Mouse (Mus musculus): Measurements from ENCODE around the gene Tomm70a.

GRCm38 (mm10) chr16:57092911-57093605 is 28.4 kb upstream of the Tomm70a start:
- TF ChIP-seq MAX (IDR thresholded peaks at IDR 0.05; ENCODE audit: low read depth) (no peak), POLR2A (IDR thresholded peaks at IDR 0.05; ENCODE audit: insufficient read length, low read depth) (no peak), TCF12 (IDR thresholded peaks at IDR 0.05; ENCODE audit: insufficient read depth, poor library complexity, severe bottlenecking) (no peak), SRF (IDR thresholded peaks at IDR 0.05; ENCODE audit: control insufficient read depth, insufficient read length, low read depth) (no peak), USF1 (IDR thresholded peaks at IDR 0.05; ENCODE audit: low read depth) (no peak), MYOD1 (IDR thresholded peaks at IDR 0.05; ENCODE audit: control insufficient read depth in 1 of 3, insufficient read length in 2 of 3, low read depth in 2 of 3) (no peak), POLR2AphosphoS2 (IDR thresholded peaks at IDR 0.05; ENCODE audit: insufficient read length, low read depth) (no peak), REST (IDR thresholded peaks at IDR 0.05; ENCODE audit: insufficient read depth, insufficient read length) (no peak)
